Mouse (Mus musculus): ENCODE data around the gene Dpyd.

The Dpyd gene

GRCm38 (mm10) chr3:119361555-119362385 is 799.8 kb downstream of the Dpyd start:
- DNase-seq (ENCODE audit: low spot score in 2 of 2) = peak; percentile 5 to 14

- no peak for DNase-seq (ENCODE audit: low spot score in 2 of 2)
Measured at GRCm38 (mm10) chr3:119362392-119362791, 800.5 kb downstream of the Dpyd start.

GRCm38 (mm10) chr3:119368931-119369330 is 807.0 kb downstream of the Dpyd start:
- DNase-seq (ENCODE audit: low spot score in 2 of 2) = no peak

DNA sequence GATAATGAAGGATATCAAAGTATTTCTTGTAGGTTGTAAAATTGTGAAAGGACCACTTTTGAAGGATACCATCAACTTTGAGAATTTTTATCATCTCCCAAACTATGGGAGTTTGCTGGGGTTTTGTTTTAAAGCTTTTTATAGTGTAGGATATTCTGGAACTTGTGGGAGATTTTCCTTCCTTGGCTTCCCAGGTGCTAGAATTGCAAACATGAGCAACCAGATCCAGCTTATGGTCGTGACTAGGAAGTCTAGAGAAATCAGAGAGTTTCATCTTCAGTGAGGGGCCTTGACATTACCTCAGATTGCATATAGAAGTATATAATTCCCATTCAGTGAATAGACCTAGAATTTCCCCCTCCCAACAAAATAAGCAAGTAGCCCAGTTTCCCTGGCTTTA is 819.2 kb downstream of the Dpyd start:
- DNase-seq (ENCODE audit: low spot score in 2 of 2) = no peak

- DNase-seq (ENCODE audit: low spot score in 2 of 2) = no peak
Measured at GRCm38 (mm10) chr3:119382395-119382794, 820.5 kb downstream of the Dpyd start.

GRCm38 (mm10) chr3:119387332-119388105 is 825.6 kb downstream of the Dpyd start:
- no peak for DNase-seq (ENCODE audit: low spot score in 2 of 2)

GRCm38 (mm10) chr3:119397205-119397604 is 835.3 kb downstream of the Dpyd start:
- no peak for DNase-seq (ENCODE audit: low spot score in 2 of 2)

- DNase-seq (ENCODE audit: low spot score in 2 of 2) = no peak
Measured at GRCm38 (mm10) chr3:119402836-119403728, 841.2 kb downstream of the Dpyd start.

DNA sequence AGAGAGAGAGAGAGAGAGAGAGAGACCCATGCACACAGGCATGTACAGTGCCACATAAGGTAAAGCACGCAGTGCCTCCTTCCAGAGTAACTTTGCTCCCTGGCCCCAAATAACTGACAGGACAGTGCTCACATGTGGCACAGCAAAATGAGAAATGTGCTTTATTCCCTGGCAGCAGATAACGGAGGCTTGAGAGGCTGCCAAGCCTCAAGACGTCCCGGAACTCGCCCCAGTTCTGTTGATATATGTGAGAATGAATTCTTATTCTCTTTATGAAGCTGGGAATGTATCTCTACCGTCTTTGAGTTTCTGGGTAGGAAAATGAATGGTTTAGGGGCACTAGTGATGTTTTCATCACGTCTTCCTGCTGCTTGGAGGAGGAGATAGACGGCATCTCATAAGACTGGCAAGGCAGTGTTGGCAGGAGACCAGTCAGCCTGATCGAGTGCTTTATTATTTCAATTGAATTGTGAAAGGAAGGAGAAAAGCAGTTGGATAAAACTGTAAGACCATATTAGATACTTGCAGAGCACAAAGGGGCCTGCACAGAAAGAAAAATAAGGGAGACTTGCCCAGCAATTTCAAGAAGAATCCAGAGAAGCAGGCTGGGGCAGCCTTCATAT is 857.3 kb downstream of the Dpyd start:
- no peak for DNase-seq (ENCODE audit: low spot score in 2 of 2)

DNA sequence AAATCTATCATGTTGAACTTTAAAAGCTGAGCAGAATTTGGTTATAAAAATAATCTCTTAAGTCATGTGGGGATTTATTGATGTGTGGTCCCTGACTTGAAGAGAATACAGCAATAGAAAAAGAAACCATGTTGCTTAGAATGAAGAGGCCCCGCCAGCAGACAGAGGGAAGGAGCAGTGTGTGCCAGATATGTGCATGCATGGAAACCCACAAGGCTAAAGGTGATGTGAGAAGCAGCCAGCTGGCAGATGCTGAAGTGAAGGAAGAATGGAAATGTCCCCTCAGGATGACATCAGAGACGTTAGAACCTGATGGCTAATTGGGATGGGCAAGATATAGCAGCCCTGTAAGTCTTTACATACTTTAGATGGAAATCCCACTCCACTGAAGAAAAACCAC is 857.8 kb downstream of the Dpyd start:
- no peak for DNase-seq (ENCODE audit: low spot score in 2 of 2)

GRCm38 (mm10) chr3:119431339-119431738 is 869.4 kb downstream of the Dpyd start:
- no peak for DNase-seq (ENCODE audit: low spot score in 2 of 2)

DNA sequence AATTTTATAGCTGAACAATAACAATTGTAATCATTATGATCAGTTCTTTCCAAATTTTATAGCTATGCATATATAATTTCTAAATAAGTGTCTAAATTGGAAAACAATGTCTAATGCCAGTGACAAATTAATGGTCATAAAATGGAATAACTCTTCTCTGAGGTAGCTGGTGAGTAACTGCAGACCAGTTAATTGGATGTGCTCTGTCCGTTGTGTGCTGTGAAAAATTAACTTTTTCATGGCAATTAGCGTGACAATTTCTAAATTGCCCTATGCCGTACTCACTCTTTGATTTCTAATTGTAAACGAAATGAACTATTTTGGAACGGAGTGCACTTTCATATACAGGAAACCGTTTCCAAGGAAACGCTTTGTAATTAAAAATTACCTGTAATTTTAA is 869.8 kb downstream of the Dpyd start:
- DNase-seq (ENCODE audit: low spot score in 2 of 2) = no peak

GRCm38 (mm10) chr3:119447559-119447958 is 885.6 kb downstream of the Dpyd start:
- no peak for DNase-seq (ENCODE audit: low spot score in 2 of 2)

- DNase-seq (ENCODE audit: low spot score in 2 of 2) = no peak
Measured at GRCm38 (mm10) chr3:119464073-119464472, 902.1 kb downstream of the Dpyd start.

DNA sequence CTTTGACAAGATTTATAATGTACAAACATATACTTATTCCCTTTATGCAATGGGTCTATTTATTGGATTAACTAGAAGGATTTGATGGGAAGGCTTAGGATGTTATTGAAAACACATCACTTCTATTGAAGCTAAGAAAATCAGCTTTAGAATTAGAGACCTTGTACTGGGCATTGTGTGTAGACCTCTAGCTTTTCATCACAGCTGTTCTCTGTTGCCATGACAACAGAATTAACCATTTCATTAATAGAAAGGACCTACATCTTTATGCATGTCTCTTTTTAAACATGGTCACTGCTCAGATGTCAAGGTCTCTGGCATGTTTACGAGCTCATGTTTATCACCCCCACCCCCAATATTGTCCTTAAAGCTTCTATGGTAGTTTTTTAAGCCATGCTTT is 902.5 kb downstream of the Dpyd start:
- no peak for DNase-seq (ENCODE audit: low spot score in 2 of 2)

DNA sequence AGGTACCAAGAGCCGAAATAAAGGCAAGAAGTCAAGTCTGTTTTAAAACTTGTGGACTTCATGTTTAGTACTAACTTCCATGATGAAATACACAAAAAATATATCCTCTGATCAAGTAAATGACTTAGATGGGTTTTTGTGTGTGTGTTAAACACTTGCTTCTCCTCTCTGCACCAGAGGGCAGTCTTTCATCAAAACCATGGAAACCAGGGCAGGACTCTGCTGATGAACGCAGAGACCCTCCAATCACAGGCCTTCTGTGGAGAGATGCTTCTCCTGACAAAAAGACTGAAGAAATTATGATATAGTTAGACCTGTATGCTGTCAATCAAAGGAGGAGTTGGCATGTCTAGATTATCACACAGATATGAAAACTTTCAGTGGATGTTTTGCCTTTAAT is 905.8 kb downstream of the Dpyd start:
- DNase-seq (ENCODE audit: low spot score in 2 of 2) = no peak
